Mouse (Mus musculus) macrophage (primary cell): Measurements from ENCODE around the gene Gm12355. TPM values are rescaled to one million over a fixed set of nuclear protein-coding genes. Genes with fewer than 3 reads are reported as not detected.

Source experiments
- H3K27ac ChIP-seq: fragments of 350-480 bp; formaldehyde crosslinking; 2 replicates; pipeline ENCODE4 v1.9.0; 2021
- H3K36me3 ChIP-seq: fragments of 350-480 bp; formaldehyde crosslinking; 2 replicates; pipeline ENCODE4 v1.9.0; 2021; ENCODE audit errors: inconsistent target
- H3K4me3 ChIP-seq: fragments of 350-480 bp; formaldehyde crosslinking; 2 replicates; pipeline ENCODE4 v1.9.0; 2021; ENCODE audit errors: inconsistent target
- H3K79me2 ChIP-seq: fragments of 350-480 bp; formaldehyde crosslinking; 2 replicates; pipeline ENCODE4 v1.9.0; 2021; ENCODE audit errors: inconsistent target
- WGBS: methylation state at CpG from one replicate; pipeline ENCODE4 v1.1.7; 2026; ENCODE audit warnings: inconsistent platforms; ENCODE audit not compliant: missing documents; 5-methylcytosine and 5-hydroxymethylcytosine counted together
- polyA plus RNA-seq: library from polyadenylated mRNA; stranded (reverse); fragments of 250-400 nt; gene quantifications from 3 replicates; pipeline ENCODE4 v1.2.4, GENCODE M21; 2018; ENCODE audit warnings: inconsistent platforms

Gene Gm12355
- polyA plus RNA-seq, 1 experiment from 2014 or later = not detected

DNA sequence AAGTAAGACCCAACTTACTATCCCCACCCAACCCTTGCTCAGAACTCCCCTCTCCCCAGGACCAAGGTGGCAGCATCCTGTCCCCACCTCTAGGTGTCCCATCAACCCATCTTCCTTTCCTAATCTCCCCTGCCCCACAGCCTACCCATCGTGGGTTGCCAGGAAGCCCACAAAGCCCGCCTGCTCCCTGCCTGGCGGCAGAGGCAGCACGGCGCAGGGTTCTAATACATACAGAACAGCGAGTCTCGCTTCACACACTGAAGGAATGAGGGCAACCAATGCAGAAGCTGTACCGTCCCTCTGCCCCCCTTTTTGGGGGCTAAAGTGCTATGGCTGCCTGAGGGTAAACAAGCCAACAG, 43.5 kb downstream of the Gm12355 start:
- WGBS = 69% methylated on average over 8 of the region's 8 CpGs
- H3K27ac ChIP-seq = no peak overlapping the region
- H3K79me2 ChIP-seq = peaks cover 27% of the 10 kb centered on the region
- H3K36me3 ChIP-seq = peaks cover 15% of the 10 kb centered on the region; the same call in 1 of the 2 replicates
- no peak overlapping the region for H3K4me3 ChIP-seq

DNA sequence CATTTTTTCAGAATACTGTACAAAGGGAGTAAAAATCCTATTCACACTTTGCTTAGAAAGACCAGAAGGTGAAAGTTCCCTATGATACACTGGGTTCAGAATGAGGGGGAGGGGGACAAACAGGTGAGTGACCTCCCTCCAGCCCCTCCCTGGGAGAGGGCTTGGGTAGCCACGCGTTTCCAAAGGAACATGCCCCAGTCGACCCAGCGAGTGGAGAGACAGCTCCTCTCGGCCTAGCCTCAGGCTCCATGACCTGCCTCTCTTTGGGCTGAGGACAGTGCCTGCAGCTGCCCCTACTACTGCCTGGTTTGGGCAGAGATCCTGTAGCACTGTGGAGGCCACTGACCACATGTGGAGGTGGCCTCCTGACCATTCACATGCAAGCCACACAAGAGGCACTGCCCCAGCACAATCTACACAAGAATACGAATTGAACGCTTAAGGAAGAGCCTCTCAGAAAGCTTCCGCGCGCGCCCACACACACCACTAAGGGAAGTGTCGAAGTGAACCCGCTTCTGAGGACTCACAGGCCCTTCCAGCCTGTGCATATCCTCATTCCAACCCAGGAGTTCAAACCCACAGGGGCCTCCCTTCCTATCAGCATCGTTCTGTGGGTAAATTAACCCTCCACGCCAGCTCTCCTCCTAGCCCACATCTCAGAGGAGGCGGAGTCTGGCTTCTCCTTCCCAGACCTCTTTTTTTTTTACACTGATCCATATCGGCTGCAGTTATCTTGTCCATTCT, 44.0 kb downstream of the Gm12355 start:
- no peak overlapping the region for H3K4me3 ChIP-seq
- H3K36me3 ChIP-seq = peaks cover 15% of the 10 kb centered on the region; the same call in 1 of the 2 replicates
- H3K79me2 ChIP-seq = peaks cover 23% of the 10 kb centered on the region
- 46% methylated on average over 16 of the region's 17 CpGs for WGBS
- H3K27ac ChIP-seq = no peak overlapping the region

DNA sequence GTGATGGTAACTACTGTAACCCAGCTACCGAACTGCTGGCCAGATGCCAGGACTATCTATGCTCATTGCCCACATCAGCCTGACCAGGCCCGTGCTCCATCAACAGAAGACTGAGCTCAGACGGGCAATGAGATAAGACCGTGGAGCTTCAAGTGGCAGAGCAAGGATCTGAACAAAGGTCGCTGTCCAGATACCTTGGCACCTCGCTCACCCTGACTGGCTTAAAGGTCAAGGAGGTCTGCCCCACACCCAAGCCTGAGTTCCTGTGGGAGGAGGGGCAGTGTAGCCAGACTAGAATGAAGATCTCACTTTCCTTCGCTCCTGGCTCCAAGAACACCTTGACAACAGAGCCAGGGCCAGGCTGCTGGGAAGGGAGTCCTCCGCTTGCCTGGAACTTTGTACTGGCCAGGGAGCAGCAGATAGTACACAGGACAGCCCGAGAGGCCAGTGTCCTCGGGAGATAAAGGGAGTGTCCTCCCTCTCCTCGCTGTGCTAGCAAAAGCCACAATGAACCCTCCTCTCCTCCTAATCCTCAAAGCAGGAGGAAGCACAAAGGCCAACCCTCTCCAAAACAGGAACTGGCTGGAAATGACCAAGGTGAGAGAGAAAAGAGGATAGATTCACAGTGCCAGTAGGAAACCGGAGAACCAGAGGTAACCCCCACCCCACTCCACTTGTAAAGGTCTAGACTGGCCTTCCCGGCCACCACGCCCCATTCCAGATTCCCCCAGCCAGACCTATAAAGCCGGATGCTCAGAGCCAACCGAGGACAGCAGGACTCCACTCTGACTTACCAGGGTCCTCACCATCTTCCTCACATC, 45.0 kb downstream of the Gm12355 start:
- H3K27ac ChIP-seq = no peak overlapping the region
- no peak overlapping the region for H3K4me3 ChIP-seq
- H3K79me2 ChIP-seq = peaks cover 14% of the 10 kb centered on the region
- peaks cover 15% of the 10 kb centered on the region; the same call in 1 of the 2 replicates for H3K36me3 ChIP-seq
- WGBS = 63% methylated on average over 15 of the region's 16 CpGs

DNA sequence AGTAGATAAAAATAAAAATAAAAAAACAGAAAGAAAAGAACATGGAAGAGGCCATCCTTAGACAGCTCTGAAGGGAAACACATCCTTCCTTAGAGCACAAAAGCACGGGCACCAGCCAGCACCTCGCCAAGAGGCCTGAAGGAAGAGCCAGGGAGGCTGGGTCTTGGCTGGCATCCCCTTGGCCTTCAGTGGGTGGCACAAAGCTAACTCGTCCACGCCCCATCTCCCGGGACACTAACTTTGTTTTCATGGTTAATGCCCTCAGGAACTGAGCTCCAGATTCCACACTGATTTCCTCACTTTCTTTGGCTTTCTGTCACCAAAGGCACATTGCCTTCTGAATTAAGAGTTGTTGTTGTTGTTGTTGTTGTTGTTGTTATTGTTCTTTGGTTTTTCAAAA, 47.7 kb downstream of the Gm12355 start:
- Histone ChIP-seq H3K36me3 (peaks cover 8% of the 10 kb centered on the region; the same call in 1 of the 2 replicates), H3K79me2 (no peaks in the 10 kb centered on the region), H3K27ac (no peak overlapping the region), H3K4me3 (no peak overlapping the region)
- 93% methylated on average over 5 of the region's 5 CpGs for WGBS

Other genes with a start within 250 kb of the Gm12355 start
- gene Tcap, start 241.8 kb downstream of the Gm12355 start, polyA plus RNA-seq = 0.16 TPM in 1 of 3 replicates, not detected in the others
- not detected in 3 replicates for gene Pnmt, start 239.2 kb downstream of the Gm12355 start, polyA plus RNA-seq
- gene Pgap3, start 225.2 kb downstream of the Gm12355 start, polyA plus RNA-seq = 2.8 to 4.2 TPM (median 2.9 TPM) in 3 replicates
- not detected in 3 replicates for gene Erbb2, start 213.2 kb downstream of the Gm12355 start, polyA plus RNA-seq
- gene Mien1, start 186.7 kb downstream of the Gm12355 start, polyA plus RNA-seq = 48.5 to 121 TPM (median 108 TPM) in 3 replicates
- gene Grb7, start 179.3 kb downstream of the Gm12355 start, polyA plus RNA-seq = 0.06 TPM in 1 of 3 replicates, not detected in the others
- 0.09 to 0.85 TPM in 2 of 3 replicates, not detected in the other for gene Ikzf3, start 79.6 kb downstream of the Gm12355 start, polyA plus RNA-seq
- not detected in 3 replicates for gene Zpbp2, start 74.6 kb downstream of the Gm12355 start, polyA plus RNA-seq
- gene Ormdl3, start 38.3 kb downstream of the Gm12355 start, polyA plus RNA-seq = 12.4 to 23.2 TPM (median 22.9 TPM) in 3 replicates
- gene Lrrc3c, start 27.4 kb downstream of the Gm12355 start, polyA plus RNA-seq = not detected in 3 replicates
- not detected in 3 replicates for gene Gsdma3, start 699 bp upstream of the Gm12355 start, polyA plus RNA-seq
- not detected in 3 replicates for gene Gsdma2, start 21.1 kb upstream of the Gm12355 start, polyA plus RNA-seq
- not detected in 3 replicates for gene Gsdma, start 38.7 kb upstream of the Gm12355 start, polyA plus RNA-seq
- gene Psmd3, start 56.9 kb upstream of the Gm12355 start, polyA plus RNA-seq = 53.4 to 97.2 TPM (median 55.5 TPM) in 3 replicates
- gene Csf3, start 75.6 kb upstream of the Gm12355 start, polyA plus RNA-seq = not detected in 3 replicates
- 19.2 to 19.9 TPM (median 19.6 TPM) in 3 replicates for gene Med24, start 103.8 kb upstream of the Gm12355 start, polyA plus RNA-seq
- gene Thra, start 115.0 kb upstream of the Gm12355 start, polyA plus RNA-seq = 8.2 to 12.1 TPM (median 9.8 TPM) in 3 replicates
- 3.0 to 7.6 TPM (median 4.9 TPM) in 3 replicates for gene Nr1d1, start 149.7 kb upstream of the Gm12355 start, polyA plus RNA-seq
- 40.0 to 80.9 TPM (median 44.0 TPM) in 3 replicates for gene Msl1, start 169.9 kb upstream of the Gm12355 start, polyA plus RNA-seq
- 21.2 to 29.9 TPM (median 22.1 TPM) in 3 replicates for gene Casc3, start 179.2 kb upstream of the Gm12355 start, polyA plus RNA-seq
- gene Rapgefl1, start 211.1 kb upstream of the Gm12355 start, polyA plus RNA-seq = 0.23 to 0.34 TPM (median 0.31 TPM) in 3 replicates
- gene Wipf2, start 238.0 kb upstream of the Gm12355 start, polyA plus RNA-seq = 11.1 to 18.1 TPM (median 11.5 TPM) in 3 replicates